Mouse (Mus musculus) fat pad, adult 2 months (tissue): Measurements from ENCODE around the gene Gm9817.
A peak's percentile ranks its signal among the peaks of the same experiment; 100 is the strongest.

Source experiments
- DNase-seq: peaks from one replicate; pipeline ENCODE4 v3.0.0-alpha.2; 2011; ENCODE audit warnings: low read depth, low spot score; ENCODE audit errors: extremely low read depth

Gene Gm9817

GRCm38 (mm10) chr13:45088796-45089221, 10.3 kb downstream of the Gm9817 start:
- no peak for DNase-seq

- no peak for DNase-seq
Observed at GRCm38 (mm10) chr13:45089846-45090245, 11.4 kb downstream of the Gm9817 start.

GRCm38 (mm10) chr13:45092816-45093215, 14.3 kb downstream of the Gm9817 start:
- no peak for DNase-seq

- DNase-seq: peak; percentile 18
Observed at GRCm38 (mm10) chr13:45095028-45095427, 16.5 kb downstream of the Gm9817 start.

- DNase-seq: no peak
Observed at GRCm38 (mm10) chr13:45099582-45100229, 21.2 kb downstream of the Gm9817 start.

- no peak for DNase-seq
Observed at GRCm38 (mm10) chr13:45106480-45106879, 28.0 kb downstream of the Gm9817 start.

- no peak for DNase-seq
Observed at GRCm38 (mm10) chr13:45108851-45109390, 30.4 kb downstream of the Gm9817 start.

GRCm38 (mm10) chr13:45118375-45118774, 39.9 kb downstream of the Gm9817 start:
- DNase-seq: no peak

GRCm38 (mm10) chr13:45118822-45119221, 40.3 kb downstream of the Gm9817 start:
- no peak for DNase-seq
